ENCODE assay signal across 1 mouse cellular context in the genomic region with DNA sequence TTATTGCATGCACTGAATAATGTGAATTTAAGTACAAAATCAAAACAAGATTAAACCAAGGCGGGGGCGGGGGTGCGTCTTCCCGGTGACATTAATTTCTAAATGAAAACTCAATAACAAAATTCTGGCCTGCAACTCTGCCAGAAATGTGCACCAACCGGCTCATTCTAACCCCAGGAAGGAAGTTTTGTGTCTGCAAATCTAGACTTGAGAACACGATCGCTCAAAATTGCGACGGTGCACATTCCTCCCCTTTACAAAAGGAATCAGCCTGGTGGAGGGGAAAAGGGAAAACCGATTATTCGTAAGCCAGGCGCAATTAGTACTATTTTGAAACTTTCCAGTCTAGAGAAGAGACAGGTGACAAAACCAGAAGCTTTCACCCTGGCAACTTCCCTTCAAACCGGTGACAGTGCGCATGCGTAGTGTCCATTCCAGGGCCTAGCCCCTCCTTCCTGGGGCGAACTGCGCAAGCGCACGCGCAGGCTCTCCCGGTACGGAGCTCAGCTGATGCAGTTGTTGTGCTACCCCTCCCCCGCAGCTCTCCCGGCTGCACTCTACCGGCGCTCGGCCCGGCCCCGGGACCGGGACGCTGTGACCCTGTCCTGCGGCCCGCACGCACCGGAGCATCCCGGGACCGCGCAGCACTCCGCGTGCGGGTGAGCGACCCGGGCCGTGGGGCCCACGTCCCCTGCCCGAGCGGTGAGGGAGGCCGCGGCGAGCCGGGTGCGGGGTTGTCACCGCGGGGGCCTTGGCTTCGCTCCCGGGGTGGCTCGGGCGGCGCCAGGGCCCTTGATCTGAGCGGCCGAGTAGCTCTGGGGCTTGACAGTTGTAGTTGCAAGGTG.
TF ChIP-seq lines count a peak whose summit lies in the region.

A gene (plus strand): TSS at position 458 of the 845 bp plus-strand sequence.

TF ChIP-seq in MEL, 35 proteins besides CTCF, POLR2A, EP300 and RAD21 (continued from another document):
- no peak for TF ChIP-seq POLR2AphosphoS5 (IDR thresholded peaks at IDR 0.05; ENCODE audit: borderline replicate concordance, low read depth, low read length)
- no peak for TF ChIP-seq GABPA (IDR thresholded peaks at IDR 0.05; ENCODE audit: low read depth, low read length)
- peak; percentile 61; the same call in 1 of the 2 replicates for TF ChIP-seq MAX (IDR thresholded peaks at IDR 0.05; ENCODE audit: low read length)
- TF ChIP-seq E2F4 (IDR thresholded peaks at IDR 0.05; ENCODE audit: borderline replicate concordance, low read depth, low read length) = no peak
- TF ChIP-seq ZC3H11A (IDR thresholded peaks at IDR 0.05; ENCODE audit: low read depth, low read length) = no peak
- TF ChIP-seq MAZ (IDR thresholded peaks at IDR 0.05; ENCODE audit: low read depth, low read length) = peak; percentile 52; the same call in 1 of the 2 replicates
- no peak for TF ChIP-seq GATA1 (IDR thresholded peaks at IDR 0.05; ENCODE audit: low read depth, low read length)
- TF ChIP-seq MAFK (IDR thresholded peaks at IDR 0.05; ENCODE audit: borderline replicate concordance, low read depth, low read length) = no peak
- no peak; the same call in 1 of the 2 replicates for TF ChIP-seq KAT2A (conservative IDR thresholded peaks at IDR 0.05; ENCODE audit: low read depth, low read length)
- peak; percentile 78 for TF ChIP-seq ELF1 (IDR thresholded peaks at IDR 0.05; ENCODE audit: low read depth, low read length)
- no peak for TF ChIP-seq RCOR1 (IDR thresholded peaks at IDR 0.05; ENCODE audit: low read depth, low read length)
- peak; percentile 77 for TF ChIP-seq MXI1 (IDR thresholded peaks at IDR 0.05; ENCODE audit: low read depth, low read length)
- TF ChIP-seq TCF12 (IDR thresholded peaks at IDR 0.05; ENCODE audit: low read depth, low read length) = peak; percentile 60
- no peak for TF ChIP-seq ZNF384 (IDR thresholded peaks at IDR 0.05; ENCODE audit: low read depth, low read length)
